Mouse (Mus musculus): ENCODE measurements at regions not wholly inside any gene's neighbourhood (a gene's known extent, or its start where the extent isn't known, plus 50 kb on each side); places are given as distances from the start of the nearest gene placed in this dataset.

- TF ChIP-seq CTCF (IDR thresholded peaks at IDR 0.05) (no peak), EP300 (IDR thresholded peaks at IDR 0.05; ENCODE audit: insufficient read depth, low read depth, low read length) (no peak), POLR2A (IDR thresholded peaks at IDR 0.05; ENCODE audit: insufficient read depth, low read depth, low read length) (no peak)
Measured at GRCm38 (mm10) chr19:52613353-52613752, 349.3 kb downstream of the Ins1 start.
